Comparison of ENCODE assay signal across 8 mouse cellular contexts in genomic region chr17:27707954-27708661, GRCm38 (mm10). TPM values are rescaled to one million over a fixed set of nuclear protein-coding genes. Genes with fewer than 3 reads are reported as not detected.
DNase-seq lines count a peak whose midpoint lies in the region; ATAC-seq and TF ChIP-seq lines count a peak whose summit lies in the region.

No protein-coding gene starts in this region.

- WGBS in embryonic facial prominence, embryonic 12.5 days: 4% methylated on average over 25 of the region's 25 CpGs
- 3% methylated on average over 25 of the region's 25 CpGs for WGBS in heart, embryonic 15.5 days
- 4% methylated on average over 25 of the region's 25 CpGs for WGBS in kidney, postnatal 0 days

- H3K27ac ChIP-seq in embryonic facial prominence, embryonic 12.5 days: no peak overlapping the region
- no peak overlapping the region for H3K27ac ChIP-seq in heart, embryonic 15.5 days
- no peak overlapping the region for H3K27ac ChIP-seq in kidney, postnatal 0 days

- TF ChIP-seq CTCF in kidney, postnatal 0 days (IDR thresholded peaks at IDR 0.05; ENCODE audit: low read depth): peak; percentile 29; the same call in 1 of the 2 replicates

- peak overlapping the region; percentile 28 for H3K4me3 ChIP-seq in embryonic facial prominence, embryonic 12.5 days
- peak overlapping the region; percentile 36 for H3K4me3 ChIP-seq in heart, embryonic 15.5 days
- H3K4me3 ChIP-seq in kidney, postnatal 0 days (replicated peaks; ENCODE audit: low read depth, low read length): peak overlapping the region; percentile 20; the same call in 1 of the 2 replicates

- H3K27me3 ChIP-seq in embryonic facial prominence, embryonic 12.5 days: peaks cover 18% of the 10 kb centered on the region; the same call in 1 of the 2 replicates
- peaks cover 44% of the 10 kb centered on the region for H3K27me3 ChIP-seq in heart, embryonic 15.5 days
- H3K27me3 ChIP-seq in kidney, postnatal 0 days (ENCODE audit: insufficient read depth, low read length): no peaks in the 10 kb centered on the region
- no peaks in the 10 kb centered on the region; the same call in 1 of the 2 replicates for H3K27me3 ChIP-seq in splenic B cell, adult 2 months (ENCODE audit: control insufficient read depth, insufficient read depth, low read length, poor library complexity, severe bottlenecking)

- H3K9me3 ChIP-seq in embryonic facial prominence, embryonic 12.5 days: no peaks in the 10 kb centered on the region
- no peaks in the 10 kb centered on the region for H3K9me3 ChIP-seq in heart, embryonic 15.5 days (replicated peaks)
- H3K9me3 ChIP-seq in kidney, postnatal 0 days (replicated peaks; ENCODE audit: low read length): no peaks in the 10 kb centered on the region

- peak overlapping the region; percentile 49 for H3K4me2 ChIP-seq in embryonic facial prominence, embryonic 12.5 days (replicated peaks)
- H3K4me2 ChIP-seq in heart, embryonic 15.5 days: peak overlapping the region; percentile 61
- H3K4me2 ChIP-seq in kidney, postnatal 0 days (ENCODE audit: low read length): peak overlapping the region; percentile 55

- H3K9ac ChIP-seq in embryonic facial prominence, embryonic 12.5 days: peak overlapping the region; percentile 29; the same call in 1 of the 2 replicates
- no peak overlapping the region for H3K9ac ChIP-seq in heart, embryonic 15.5 days
- H3K9ac ChIP-seq in kidney, postnatal 0 days (ENCODE audit: low read depth, low read length): 0 out of 2 replicates have a peak overlapping the region, but pooled peaks have one; percentile 5

- no peaks in the 10 kb centered on the region for H3K36me3 ChIP-seq in embryonic facial prominence, embryonic 12.5 days
- no peaks in the 10 kb centered on the region for H3K36me3 ChIP-seq in heart, embryonic 15.5 days
- no peaks in the 10 kb centered on the region for H3K36me3 ChIP-seq in kidney, postnatal 0 days (ENCODE audit: insufficient read depth, low read length)
- peaks cover 3% of the 10 kb centered on the region; the same call in 1 of the 2 replicates for H3K36me3 ChIP-seq in splenic B cell, adult 2 months (ENCODE audit: control insufficient read depth, insufficient read depth, low read length, poor library complexity, severe bottlenecking)

- DNase-seq in urinary bladder, postnatal 25 days (ENCODE audit: low spot score): peak; percentile 42
- DNase-seq in urinary bladder, postnatal 10 days (ENCODE audit: low spot score): no peak
- DNase-seq in kidney, postnatal 0 days (ENCODE audit: low spot score): peak; percentile 91
- peak; percentile 86 to 87 for DNase-seq in lung, postnatal 4 days
- DNase-seq in splenic B cell, adult 2 months (ENCODE audit: low read depth, low spot score): peak; percentile 68
- DNase-seq in frontal cortex, postnatal 14 days (ENCODE audit: low spot score in 2 of 2): no peak

- ATAC-seq in embryonic facial prominence, embryonic 12.5 days (ENCODE audit: insufficient number of reproducible peaks, insufficient read depth, low FRiP score, low TSS enrichment): peak; percentile 80
- peak; percentile 87 for ATAC-seq in heart, embryonic 15.5 days (replicated peaks; ENCODE audit: insufficient number of reproducible peaks, insufficient read depth, low FRiP score, low read depth)
- peak; percentile 86 for ATAC-seq in kidney, postnatal 0 days (replicated peaks; ENCODE audit: low FRiP score, low read depth)

- H3K4me1 ChIP-seq in embryonic facial prominence, embryonic 12.5 days: peaks cover 8% of the 10 kb centered on the region; the same call in 1 of the 2 replicates
- peaks cover 10% of the 10 kb centered on the region for H3K4me1 ChIP-seq in heart, embryonic 15.5 days (replicated peaks)
- no peaks in the 10 kb centered on the region for H3K4me1 ChIP-seq in kidney, postnatal 0 days (replicated peaks; ENCODE audit: insufficient read depth, low read length)

RNA-seq across cellular contexts. Expression of gene Spdef, which starts 20.6 kb away (rescaled TPM):
- 0.40 and 0.71 TPM in 2 replicates for polyA plus RNA-seq in embryonic facial prominence, embryonic 12.5 days (2016; fragmentation: Nextera tagmentation; extraction: Ambion mirVana)
- polyA plus RNA-seq in heart, embryonic 15.5 days (2015; fragmentation: Nextera tagmentation; extraction: Ambion mirVana): 0.25 and 0.28 TPM in 2 replicates
- 0.26 and 0.30 TPM in 2 replicates for polyA plus RNA-seq in kidney, postnatal 0 days (2015; fragmentation: Nextera tagmentation; extraction: Ambion mirVana)

RNA-seq across cellular contexts. Expression of gene Pacsin1, which starts 52.8 kb away (rescaled TPM):
- 6.5 and 7.5 TPM in 2 replicates for polyA plus RNA-seq in embryonic facial prominence, embryonic 12.5 days (2016; fragmentation: Nextera tagmentation; extraction: Ambion mirVana)
- polyA plus RNA-seq in heart, embryonic 15.5 days (2015; fragmentation: Nextera tagmentation; extraction: Ambion mirVana): 0.54 and 0.82 TPM in 2 replicates
- 1.6 and 1.7 TPM in 2 replicates for polyA plus RNA-seq in kidney, postnatal 0 days (2015; fragmentation: Nextera tagmentation; extraction: Ambion mirVana)

Comparison
In these comparisons a context has a peak if more than half of its experiments do, and no peak if none do; other contexts are left out.
1. DNase-seq: peak in urinary bladder, postnatal 25 days (single experiment), kidney, postnatal 0 days (single experiment), lung, postnatal 4 days (2 of 2) and splenic B cell, adult 2 months (single experiment); none in urinary bladder, postnatal 10 days (single experiment) and frontal cortex, postnatal 14 days (0 of 2).
2. Peak in every context shown above with its lines, with median percentiles within 50 percentile points of each other: ATAC-seq, H3K4me2 ChIP-seq and H3K4me3 ChIP-seq.